Mouse (Mus musculus): ENCODE measurements at regions not wholly inside any gene's neighbourhood (a gene's known extent, or its start where the extent isn't known, plus 50 kb on each side); places are given as distances from the start of the nearest gene placed in this dataset.

- TF ChIP-seq CTCF (IDR thresholded peaks at IDR 0.05; ENCODE audit: insufficient read depth, low read depth, low read length) (no peak), POLR2A (IDR thresholded peaks at IDR 0.05; ENCODE audit: insufficient read depth, low read depth, low read length) (no peak)
Observed at GRCm38 (mm10) chr10:14275477-14275876, 270.0 kb downstream of the Adgrg6 start.

All from olfactory bulb, adult 2 months (tissue).